Mouse (Mus musculus) kidney, adult 2 months (tissue): Measurements from ENCODE around the gene Rrp7a.

Source experiments
- CTCF ChIP-seq: fragments of 200-500 bp; conservative IDR thresholded peaks from 2 replicates; pipeline ENCODE4 v1.5.1; 2011; ENCODE audit warnings: low read depth, mild to moderate bottlenecking, control low read depth, low read length, moderate library complexity, mixed read lengths; ENCODE audit not compliant: insufficient read depth, insufficient read length
- POLR2A ChIP-seq: fragments of 200-500 bp; IDR thresholded peaks from one replicate; pipeline ENCODE4 v1.6.1; 2011; ENCODE audit warnings: low read depth, low read length, control low read depth

GRCm38 (mm10) chr15:83145541-83145940 is 22.9 kb upstream of the Rrp7a start:
- TF ChIP-seq POLR2A, result no peak
- TF ChIP-seq CTCF, result no peak
